Mouse (Mus musculus) heart, postnatal 0 days (tissue): ENCODE data around the gene Grifin.

Source experiments
- CTCF ChIP-seq: IDR thresholded peaks from 2 replicates; pipeline ENCODE4 v1.5.1; 2016; ENCODE audit warnings: antibody characterized with exemption, control low read depth, low read depth
- EP300 ChIP-seq: IDR thresholded peaks from 2 replicates; pipeline ENCODE4 v1.6.1; 2016; ENCODE audit warnings: antibody characterized with exemption, low read depth

- TF ChIP-seq CTCF (no peak), EP300 (no peak)
Measured at GRCm38 (mm10) chr5:140606386-140606785, 41.5 kb upstream of the Grifin start.
